Mouse (Mus musculus) v-Abl transformed pro-B cells (cell line): ENCODE results near the gene Trpv5.

ENCODE experiments used
- in situ Hi-C, 2 experiments: fragments of 400-800 bp; cut with MboI; formaldehyde crosslinking; loops; one replicate each; pipeline ENCODE4 v1.15.1; 2025; ENCODE audit not compliant: unreplicated experiment in 2 of 2

Trpv5 gene

GRCm38 (mm10) chr6:41641173-41641866 is 39.2 kb downstream of the Trpv5 start:
- in situ Hi-C loops = no loop called here

- in situ Hi-C loops = no loop called here
These were observed 40.1 kb downstream of the Trpv5 start for GRCm38 (mm10) chr6:41640449-41640848.

- in situ Hi-C loops = no loop called here
These were observed 42.6 kb downstream of the Trpv5 start for GRCm38 (mm10) chr6:41637927-41638506.

GRCm38 (mm10) chr6:41637393-41637792 is 43.2 kb downstream of the Trpv5 start:
- in situ Hi-C loops = no loop called here

- in situ Hi-C loops = no loop called here
These were observed 44.4 kb downstream of the Trpv5 start, which contains the start of gene Trpv6 for GRCm38 (mm10) chr6:41636178-41636577. Trpv6 (minus strand) TSS chr6:41636405.

- in situ Hi-C loops = no loop called here
These were observed 45.4 kb downstream of the Trpv5 start for GRCm38 (mm10) chr6:41635211-41635610.

DNA sequence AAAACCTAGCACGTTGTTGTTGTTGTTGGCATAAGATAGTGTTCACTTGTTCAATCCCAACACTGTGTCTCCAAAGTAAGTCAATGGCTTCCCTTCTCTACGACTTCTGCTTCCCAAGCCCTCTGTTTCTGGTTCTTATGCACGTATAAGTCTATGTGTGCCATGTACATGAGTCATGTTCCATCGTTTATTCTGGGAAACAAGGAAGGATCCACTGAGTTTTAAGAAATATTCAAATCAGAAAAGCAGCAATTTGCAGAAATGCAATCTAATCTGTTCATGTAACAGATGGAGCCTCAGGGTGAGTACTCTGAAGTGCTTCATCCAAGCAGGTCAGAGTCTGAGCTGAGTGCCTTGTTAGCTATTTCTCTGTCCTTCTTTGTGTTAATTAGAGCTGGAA is 49.0 kb downstream of the Trpv5 start:
- in situ Hi-C loops = no loop called here

- in situ Hi-C loops = no loop called here
These were observed 49.8 kb downstream of the Trpv5 start for GRCm38 (mm10) chr6:41630791-41631190.

GRCm38 (mm10) chr6:41628180-41628579 is 52.4 kb downstream of the Trpv5 start:
- in situ Hi-C loops = no loop called here

DNA sequence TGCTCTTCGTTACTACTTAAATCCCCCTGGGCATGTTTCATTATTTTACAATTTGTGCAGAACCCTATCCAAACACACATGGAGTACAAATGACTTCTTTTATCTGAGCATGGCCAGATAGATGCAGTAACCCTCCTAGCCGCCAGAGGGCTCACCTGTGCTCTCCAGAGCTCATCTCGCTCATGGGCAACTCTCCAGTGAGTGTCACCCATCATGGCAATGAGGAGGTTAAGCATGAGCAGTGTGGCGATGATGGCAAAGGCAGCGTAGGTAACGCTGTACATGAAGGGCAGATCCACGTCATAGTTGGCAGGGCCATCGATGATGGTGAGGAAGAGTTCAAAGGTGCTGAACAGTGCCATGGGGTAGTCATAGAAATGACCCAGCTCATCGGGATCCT is 57.9 kb downstream of the Trpv5 start:
- in situ Hi-C loops = no loop called here

- in situ Hi-C loops = no loop called here
These were observed 59.2 kb downstream of the Trpv5 start for GRCm38 (mm10) chr6:41621241-41621990.

- in situ Hi-C loops = no loop called here
These were observed 60.3 kb downstream of the Trpv5 start for GRCm38 (mm10) chr6:41620173-41620798.

DNA sequence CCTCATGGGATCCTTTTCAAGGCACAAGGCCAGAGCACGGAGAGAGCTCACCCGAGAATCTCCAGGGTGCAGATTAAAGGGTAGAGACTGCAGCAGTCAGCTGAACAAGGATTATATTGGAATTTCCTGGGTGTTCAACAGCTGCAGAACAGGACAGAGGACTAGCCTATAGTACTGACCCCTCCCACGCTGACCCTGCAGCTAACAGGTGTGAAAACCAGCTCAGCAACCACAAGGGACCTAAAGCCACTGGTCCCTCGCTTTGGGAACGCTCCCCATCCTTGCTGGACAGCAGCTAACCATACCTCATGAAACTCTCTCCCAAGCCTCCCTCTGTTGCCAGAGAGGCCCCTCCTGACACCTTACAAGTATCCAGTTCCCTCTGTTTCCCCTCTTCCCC is 72.9 kb downstream of the Trpv5 start:
- in situ Hi-C loops = no loop called here

DNA sequence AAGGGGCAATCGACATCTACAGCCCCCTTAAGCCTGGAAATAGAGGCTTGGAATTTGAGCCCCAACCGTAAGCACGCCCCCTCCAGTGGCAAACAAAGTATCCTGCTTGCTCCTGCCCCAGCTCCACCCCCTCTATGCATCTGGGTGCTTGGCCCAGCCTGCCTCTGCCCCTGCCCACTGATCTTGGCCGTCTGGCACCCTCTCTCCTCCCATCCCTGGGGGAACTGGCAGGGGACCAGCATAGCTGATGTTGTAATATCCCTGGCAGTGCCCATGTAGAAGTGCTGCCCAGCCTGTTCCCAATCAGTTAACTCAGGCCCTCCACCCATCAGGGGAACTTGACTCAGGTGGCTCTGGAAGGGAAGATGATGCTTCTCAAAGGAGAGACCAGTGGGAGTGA is 74.4 kb downstream of the Trpv5 start:
- in situ Hi-C loops = no loop called here

DNA sequence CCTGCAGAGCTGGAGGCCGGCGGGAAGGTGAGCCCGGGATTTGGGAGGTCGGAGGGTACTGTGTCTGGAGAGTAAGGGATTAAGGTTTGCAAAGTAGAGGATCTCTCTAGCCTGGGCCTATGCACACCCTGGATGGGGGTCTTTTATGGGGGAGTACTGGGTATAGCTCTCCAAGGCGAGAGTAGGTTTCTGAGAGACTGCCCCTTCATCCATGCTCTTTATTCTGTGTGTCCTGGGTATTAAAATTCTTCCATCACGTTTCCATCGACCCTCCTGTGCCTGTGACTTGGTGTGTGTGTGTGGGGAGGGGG is 74.8 kb downstream of the Trpv5 start:
- in situ Hi-C loops = no loop called here

DNA sequence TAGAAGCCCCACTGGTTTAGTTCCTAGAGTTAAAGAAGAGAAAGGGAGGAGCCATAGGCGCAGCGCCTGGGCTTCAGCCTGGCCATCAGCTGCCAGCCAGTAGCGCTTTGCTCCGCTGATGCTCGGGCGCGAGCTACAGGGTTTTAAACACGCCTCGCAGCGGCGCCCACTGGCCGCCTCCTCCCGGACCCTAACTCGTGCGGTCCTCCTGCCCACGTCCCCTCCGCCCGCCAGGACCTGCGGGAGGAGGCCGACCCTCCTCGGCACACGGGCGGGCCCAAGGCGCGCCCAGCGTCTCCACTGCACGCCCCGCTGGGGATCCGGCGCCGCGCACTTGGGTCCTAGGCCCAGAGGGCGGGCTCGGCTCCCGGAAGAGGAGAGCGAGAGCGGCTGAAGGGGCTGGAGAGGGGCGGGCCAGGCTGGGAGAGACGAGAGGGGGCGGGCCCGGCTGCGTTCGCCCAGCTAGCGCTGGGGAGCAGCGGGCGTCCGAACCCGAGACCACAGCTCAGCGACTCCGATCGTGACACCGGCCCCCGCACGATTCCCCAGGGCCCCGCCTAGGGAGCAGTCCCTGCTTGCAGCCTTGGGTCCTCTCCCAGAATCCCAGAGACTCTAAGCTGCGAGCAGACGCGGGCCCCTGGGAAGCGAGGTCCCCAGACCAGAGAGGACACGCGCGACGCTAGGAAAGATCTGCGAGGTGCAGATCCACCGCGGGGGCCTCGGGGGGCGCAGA is 75.3 kb downstream of the Trpv5 start, which contains the start of gene Ephb6:
Gene Ephb6 (plus strand): TSS at position 422 of the 733 bp plus-strand sequence.
- in situ Hi-C loops = no loop called here

- in situ Hi-C loops = no loop called here
These were observed 76.0 kb downstream of the Trpv5 start for GRCm38 (mm10) chr6:41604401-41605050.
